Mouse (Mus musculus) embryonic fibroblast, embryonic 13.5 days (primary cell): ENCODE data around the gene Fbxw17.

Source experiments
- CTCF ChIP-seq: IDR thresholded peaks from 2 replicates; pipeline ENCODE4 v1.5.1; 2011; ENCODE audit warnings: mild to moderate bottlenecking, control low read depth, low read length, moderate library complexity, borderline replicate concordance; ENCODE audit not compliant: insufficient read depth
- POLR2A ChIP-seq: IDR thresholded peaks from 2 replicates; pipeline ENCODE4 v1.6.1; 2011; ENCODE audit warnings: low read depth, mild to moderate bottlenecking, control low read depth, low read length, moderate library complexity

DNA sequence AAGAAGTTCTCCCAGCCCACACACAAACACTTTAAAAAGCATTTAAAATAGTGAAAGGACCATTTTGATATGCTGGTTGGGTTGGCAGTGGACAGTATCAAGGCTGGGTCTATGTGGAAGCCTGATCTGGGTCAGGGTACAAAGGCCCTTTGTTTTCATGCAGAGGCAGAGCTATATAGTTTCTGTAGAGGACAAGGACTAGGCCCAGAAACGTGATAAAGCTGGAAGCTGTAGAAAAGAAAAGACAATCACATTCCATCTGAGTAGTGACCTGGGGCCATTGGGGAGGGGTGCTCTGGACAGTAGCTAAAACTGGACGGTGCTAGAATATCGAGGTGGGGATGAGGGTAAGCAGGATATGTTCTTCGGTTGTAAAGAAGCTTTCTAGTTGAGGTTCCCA is 27.6 kb downstream of the Fbxw17 start:
- TF ChIP-seq CTCF = no peak
- no peak for TF ChIP-seq POLR2A
